Comparison of ENCODE assay signal across 13 mouse cellular contexts in the genomic region with DNA sequence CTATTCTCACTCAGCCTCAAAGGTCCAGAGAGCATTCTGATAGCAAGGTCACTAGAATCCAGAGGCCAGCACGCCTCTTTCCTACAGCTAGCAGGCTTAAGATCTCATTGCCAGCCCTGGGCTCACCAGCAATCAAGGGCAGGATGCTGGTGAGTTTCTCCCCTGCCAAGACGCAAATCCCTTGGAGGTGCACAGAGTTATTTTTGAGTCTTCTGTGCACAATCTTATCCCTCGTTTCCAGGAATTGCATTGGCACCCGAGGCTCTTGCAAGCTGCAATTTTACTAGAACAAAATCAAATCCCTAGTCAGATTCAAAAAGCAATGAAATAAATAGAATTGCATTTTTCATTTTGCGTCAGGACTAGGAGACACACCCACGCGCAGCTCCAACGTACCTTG.
DNase-seq lines count a peak whose midpoint lies in the region; ATAC-seq and TF ChIP-seq lines count a peak whose summit lies in the region.
"Had no signal": no experiment of that assay in that cellular context is flagged by ENCODE, and none has a peak within 500 bp of the region (broad histone marks: within the 10 kb centered on the region; RNA-seq: fewer than 3 reads in every experiment).

No protein-coding gene starts in this region.

- no peaks in the 10 kb centered on the region for H3K36me3 ChIP-seq in hindbrain, embryonic 16.5 days (ENCODE audit: control insufficient read depth, insufficient read depth, low read length)
- H3K36me3 ChIP-seq in hindbrain, embryonic 13.5 days: no peaks in the 10 kb centered on the region
- no peaks in the 10 kb centered on the region for H3K36me3 ChIP-seq in forebrain, embryonic 16.5 days (ENCODE audit: control insufficient read depth, insufficient read depth)

- no peaks in the 10 kb centered on the region for H3K27me3 ChIP-seq in hindbrain, embryonic 16.5 days (replicated peaks; ENCODE audit: control insufficient read depth, insufficient read depth, low read length)
- H3K27me3 ChIP-seq in hindbrain, embryonic 13.5 days: no peaks in the 10 kb centered on the region
- H3K27me3 ChIP-seq in forebrain, embryonic 16.5 days (replicated peaks; ENCODE audit: control insufficient read depth, insufficient read depth, low read length): no peaks in the 10 kb centered on the region

- no peaks in the 10 kb centered on the region for H3K9me3 ChIP-seq in hindbrain, embryonic 16.5 days (ENCODE audit: control insufficient read depth, low read length)
- no peaks in the 10 kb centered on the region for H3K9me3 ChIP-seq in hindbrain, embryonic 13.5 days
- no peaks in the 10 kb centered on the region for H3K9me3 ChIP-seq in forebrain, embryonic 16.5 days (ENCODE audit: control insufficient read depth, low read length)

- no peak for TF ChIP-seq POLR2A in cortical plate, adult 2 months (IDR thresholded peaks at IDR 0.05; ENCODE audit: extremely low read depth, insufficient read depth, low read length)

- no peak for ATAC-seq in hindbrain, embryonic 16.5 days
- ATAC-seq in hindbrain, embryonic 13.5 days (ENCODE audit: low FRiP score): no peak
- no peak for ATAC-seq in forebrain, embryonic 16.5 days

- H3K9ac ChIP-seq in hindbrain, embryonic 16.5 days (ENCODE audit: low read depth, low read length): no peak overlapping the region
- H3K9ac ChIP-seq in hindbrain, embryonic 13.5 days: no peak overlapping the region
- H3K9ac ChIP-seq in forebrain, embryonic 16.5 days (replicated peaks; ENCODE audit: low read depth, low read length): 0 out of 2 replicates have a peak overlapping the region, but pooled peaks have one; percentile 12

- TF ChIP-seq CTCF in cortical plate, adult 2 months (IDR thresholded peaks at IDR 0.05; ENCODE audit: extremely low read depth, insufficient read depth, low read length): no peak

- no peak overlapping the region for H3K4me2 ChIP-seq in hindbrain, embryonic 16.5 days (ENCODE audit: low read length)
- H3K4me2 ChIP-seq in hindbrain, embryonic 13.5 days: no peak overlapping the region
- H3K4me2 ChIP-seq in forebrain, embryonic 16.5 days (ENCODE audit: low read length): no peak overlapping the region

- peak overlapping the region; percentile 49; the same call in 1 of the 2 replicates for H3K27ac ChIP-seq in hindbrain, embryonic 16.5 days (ENCODE audit: low read depth, low read length)
- H3K27ac ChIP-seq in hindbrain, embryonic 13.5 days: no peak overlapping the region
- peak overlapping the region; percentile 66 for H3K27ac ChIP-seq in cortical plate, adult 2 months (ENCODE audit: insufficient read depth, low read length)
- peak overlapping the region; percentile 68 for H3K27ac ChIP-seq in forebrain, embryonic 16.5 days (ENCODE audit: low read length)

- WGBS in hindbrain, embryonic 16.5 days: 59% methylated on average over 8 of the region's 8 CpGs
- WGBS in hindbrain, embryonic 13.5 days: 66% methylated on average over 8 of the region's 8 CpGs
- WGBS in forebrain, embryonic 16.5 days: 49% methylated on average over 8 of the region's 8 CpGs

- no peak overlapping the region for H3K4me3 ChIP-seq in hindbrain, embryonic 16.5 days (ENCODE audit: low read length)
- H3K4me3 ChIP-seq in hindbrain, embryonic 13.5 days: no peak overlapping the region
- no peak overlapping the region for H3K4me3 ChIP-seq in cortical plate, adult 2 months (ENCODE audit: insufficient read depth, low read length)
- H3K4me3 ChIP-seq in forebrain, embryonic 16.5 days (replicated peaks; ENCODE audit: low read length): no peak overlapping the region

- DNase-seq in right cerebral cortex, postnatal 10 days (ENCODE audit: low spot score in 2 of 2): peak; percentile 60 to 68
- no peak for DNase-seq in cerebellum, adult 8-10 months
- DNase-seq in gastrocnemius, adult 8-10 months (ENCODE audit: low spot score in 2 of 2): no peak
- DNase-seq: cerebellum, adult 11-12 months; heart, adult 18-20 months; heart, postnatal 36 days; kidney, adult 11 months; kidney, postnatal 14 days; lung, adult 18-20 months had no signal

- H3K4me1 ChIP-seq in hindbrain, embryonic 16.5 days (ENCODE audit: control insufficient read depth, insufficient read depth, low read depth, low read length): peaks cover 22% of the 10 kb centered on the region
- H3K4me1 ChIP-seq in hindbrain, embryonic 13.5 days (replicated peaks): peaks cover 49% of the 10 kb centered on the region
- peaks cover 12% of the 10 kb centered on the region for H3K4me1 ChIP-seq in cortical plate, adult 2 months (ENCODE audit: control insufficient read depth, insufficient read depth, low read length)
- peaks cover 35% of the 10 kb centered on the region for H3K4me1 ChIP-seq in forebrain, embryonic 16.5 days (replicated peaks; ENCODE audit: control insufficient read depth, insufficient read depth, low read length)

Comparison
In these comparisons a context has a peak if more than half of its experiments do, and no peak if none do; other contexts are left out.
1. DNase-seq: peak in right cerebral cortex, postnatal 10 days (2 of 2); none in cerebellum, adult 8-10 months (single experiment) and gastrocnemius, adult 8-10 months (0 of 2).